Mouse (Mus musculus): ENCODE data around the gene Zer1. TPM values are rescaled to one million over a fixed set of nuclear protein-coding genes. Genes with fewer than 3 reads are reported as not detected.
A peak's percentile ranks its signal among the peaks of the same experiment; 100 is the strongest.

Zer1 gene
- polyA plus RNA-seq, 1 experiment from 2014 or later: 2.6 TPM

GRCm38 (mm10) chr2:30112564-30112963 is 11.8 kb downstream of the Zer1 start:
- no peak for TF ChIP-seq CTCF (IDR thresholded peaks at IDR 0.05; ENCODE audit: low read depth)
- no peak overlapping the region for H3K9ac ChIP-seq (ENCODE audit: low read depth, low read length)
- H3K4me3 ChIP-seq (ENCODE audit: low read depth, low read length): no peak overlapping the region
- H3K27ac ChIP-seq (ENCODE audit: low read depth, low read length): no peak overlapping the region
- no peaks in the 10 kb centered on the region for H3K9me3 ChIP-seq (ENCODE audit: control insufficient read depth)
- H3K36me3 ChIP-seq (ENCODE audit: control insufficient read depth, insufficient read depth): peaks cover 45% of the 10 kb centered on the region
- WGBS: 88% methylated on average over 5 of the region's 5 CpGs
- no peak for ATAC-seq
- H3K4me1 ChIP-seq (replicated peaks; ENCODE audit: control insufficient read depth, insufficient read depth, low read length): no peaks in the 10 kb centered on the region
- no peak overlapping the region for H3K4me2 ChIP-seq (replicated peaks; ENCODE audit: low read depth)
- no peaks in the 10 kb centered on the region for H3K27me3 ChIP-seq (replicated peaks; ENCODE audit: control insufficient read depth, insufficient read depth, low read length)

DNA sequence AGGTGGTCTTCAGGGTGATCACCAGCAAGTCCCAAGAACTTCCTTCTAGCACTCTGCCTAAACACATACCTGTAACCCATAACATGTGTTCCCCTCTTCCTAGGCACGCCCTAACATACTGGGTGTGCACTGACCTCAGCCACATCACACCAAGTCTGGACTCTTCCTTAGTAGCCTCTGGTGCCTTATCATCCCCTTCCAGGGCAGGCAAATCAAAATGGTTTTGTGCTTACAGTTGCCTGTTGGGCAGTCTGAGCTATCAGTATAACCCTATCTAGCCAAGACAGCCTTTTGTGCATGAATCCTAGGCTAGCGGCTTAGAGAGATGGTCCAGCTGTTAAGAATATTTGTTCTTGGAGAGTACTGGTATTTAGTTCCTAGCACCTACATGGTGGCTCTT is 12.9 kb downstream of the Zer1 start:
- H3K4me1 ChIP-seq (replicated peaks; ENCODE audit: control insufficient read depth, insufficient read depth, low read length): no peaks in the 10 kb centered on the region
- peaks cover 45% of the 10 kb centered on the region for H3K36me3 ChIP-seq (ENCODE audit: control insufficient read depth, insufficient read depth)
- no peaks in the 10 kb centered on the region for H3K27me3 ChIP-seq (replicated peaks; ENCODE audit: control insufficient read depth, insufficient read depth, low read length)
- no peak for TF ChIP-seq CTCF (IDR thresholded peaks at IDR 0.05; ENCODE audit: low read depth)
- no peak overlapping the region for H3K4me2 ChIP-seq (replicated peaks; ENCODE audit: low read depth)
- no peak overlapping the region for H3K27ac ChIP-seq (ENCODE audit: low read depth, low read length)
- 92% methylated on average over 2 of the region's 2 CpGs for WGBS
- no peak overlapping the region for H3K9ac ChIP-seq (ENCODE audit: low read depth, low read length)
- ATAC-seq: no peak
- no peaks in the 10 kb centered on the region for H3K9me3 ChIP-seq (ENCODE audit: control insufficient read depth)
- H3K4me3 ChIP-seq (ENCODE audit: low read depth, low read length): no peak overlapping the region

GRCm38 (mm10) chr2:30108260-30108659 is 16.1 kb downstream of the Zer1 start:
- no peaks in the 10 kb centered on the region for H3K9me3 ChIP-seq (ENCODE audit: control insufficient read depth)
- H3K27ac ChIP-seq (ENCODE audit: low read depth, low read length): no peak overlapping the region
- no peak overlapping the region for H3K4me3 ChIP-seq (ENCODE audit: low read depth, low read length)
- 79% methylated on average over 4 of the region's 4 CpGs for WGBS
- H3K9ac ChIP-seq (ENCODE audit: low read depth, low read length): no peak overlapping the region
- ATAC-seq: 0 out of 2 replicates have a peak, but pooled peaks have one; percentile 12
- no peak for TF ChIP-seq CTCF (IDR thresholded peaks at IDR 0.05; ENCODE audit: low read depth)
- H3K4me2 ChIP-seq (replicated peaks; ENCODE audit: low read depth): no peak overlapping the region
- H3K36me3 ChIP-seq (ENCODE audit: control insufficient read depth, insufficient read depth): peaks cover 48% of the 10 kb centered on the region
- no peaks in the 10 kb centered on the region for H3K4me1 ChIP-seq (replicated peaks; ENCODE audit: control insufficient read depth, insufficient read depth, low read length)
- H3K27me3 ChIP-seq (replicated peaks; ENCODE audit: control insufficient read depth, insufficient read depth, low read length): no peaks in the 10 kb centered on the region

DNA sequence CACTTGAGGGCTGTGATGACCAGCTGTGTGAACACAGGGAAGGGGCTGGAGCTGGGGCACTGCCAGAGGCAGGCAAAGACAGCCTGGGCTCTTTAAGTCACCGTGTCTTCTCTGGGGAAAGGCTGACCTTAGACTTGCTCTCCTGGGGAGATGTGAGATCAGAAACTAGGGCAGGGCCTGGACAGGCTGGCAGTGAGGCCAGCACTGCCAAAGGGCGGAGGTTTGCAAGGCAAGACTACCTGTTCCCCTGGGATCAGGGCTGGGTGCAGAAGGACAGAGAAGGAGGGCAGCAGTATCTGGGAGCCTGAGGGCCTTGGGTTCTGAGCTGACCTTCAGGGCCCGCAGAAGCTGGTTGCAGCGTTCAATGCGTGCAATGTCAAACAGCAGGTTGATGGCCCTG is 16.7 kb downstream of the Zer1 start:
- no peak overlapping the region for H3K4me3 ChIP-seq (ENCODE audit: low read depth, low read length)
- H3K27me3 ChIP-seq (replicated peaks; ENCODE audit: control insufficient read depth, insufficient read depth, low read length): no peaks in the 10 kb centered on the region
- no peaks in the 10 kb centered on the region for H3K9me3 ChIP-seq (ENCODE audit: control insufficient read depth)
- no peak overlapping the region for H3K27ac ChIP-seq (ENCODE audit: low read depth, low read length)
- no peak overlapping the region for H3K9ac ChIP-seq (ENCODE audit: low read depth, low read length)
- no peak for TF ChIP-seq CTCF (IDR thresholded peaks at IDR 0.05; ENCODE audit: low read depth)
- no peak overlapping the region for H3K4me2 ChIP-seq (replicated peaks; ENCODE audit: low read depth)
- no peak for ATAC-seq
- no peaks in the 10 kb centered on the region for H3K4me1 ChIP-seq (replicated peaks; ENCODE audit: control insufficient read depth, insufficient read depth, low read length)
- H3K36me3 ChIP-seq (ENCODE audit: control insufficient read depth, insufficient read depth): peaks cover 48% of the 10 kb centered on the region
- WGBS: 98% methylated on average over 5 of the region's 5 CpGs

- no peak; the same call in 1 of the 2 replicates for ATAC-seq
- H3K36me3 ChIP-seq (ENCODE audit: control insufficient read depth, insufficient read depth): peaks cover 54% of the 10 kb centered on the region
- peak; percentile 86 for TF ChIP-seq CTCF (IDR thresholded peaks at IDR 0.05; ENCODE audit: low read depth)
Observed at GRCm38 (mm10) chr2:30106364-30106763, 18.0 kb downstream of the Zer1 start.

DNA sequence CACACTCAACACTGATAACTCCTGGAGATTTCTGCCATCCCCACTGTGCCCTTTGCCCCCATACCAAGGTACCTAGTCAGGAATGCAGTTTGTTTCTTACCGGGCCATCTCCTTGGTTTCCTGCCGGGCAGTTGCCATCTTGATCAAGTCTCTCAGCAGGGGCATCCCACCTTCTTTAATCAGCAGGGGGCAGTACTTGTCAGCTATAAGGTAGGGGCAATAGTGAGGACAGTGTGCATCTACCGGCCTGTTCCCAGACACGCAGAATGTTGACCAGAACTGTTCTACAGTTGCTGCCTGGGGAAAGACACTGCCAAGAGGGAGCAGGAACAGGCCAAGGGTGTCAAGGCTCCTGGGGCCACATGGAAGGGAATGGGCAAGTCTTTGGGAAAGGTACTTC is 24.2 kb downstream of the Zer1 start:
- no peak overlapping the region for H3K9ac ChIP-seq (ENCODE audit: low read depth, low read length)
- no peak overlapping the region for H3K27ac ChIP-seq (ENCODE audit: low read depth, low read length)
- H3K4me2 ChIP-seq (replicated peaks; ENCODE audit: low read depth): no peak overlapping the region
- no peaks in the 10 kb centered on the region for H3K4me1 ChIP-seq (replicated peaks; ENCODE audit: control insufficient read depth, insufficient read depth, low read length)
- H3K4me3 ChIP-seq (ENCODE audit: low read depth, low read length): no peak overlapping the region
- H3K9me3 ChIP-seq (ENCODE audit: control insufficient read depth): no peaks in the 10 kb centered on the region
- 44% methylated on average over 4 of the region's 4 CpGs for WGBS
- peak; percentile 22; the same call in 1 of the 2 replicates for ATAC-seq
- TF ChIP-seq CTCF (IDR thresholded peaks at IDR 0.05; ENCODE audit: low read depth): peak; percentile 50
- peaks cover 54% of the 10 kb centered on the region for H3K36me3 ChIP-seq (ENCODE audit: control insufficient read depth, insufficient read depth)
- H3K27me3 ChIP-seq (replicated peaks; ENCODE audit: control insufficient read depth, insufficient read depth, low read length): no peaks in the 10 kb centered on the region

More at GRCm38 (mm10) chr2:30106364-30106763, 18.0 kb downstream of the Zer1 start:
- H3K9me3 ChIP-seq (ENCODE audit: control insufficient read depth): no peaks in the 10 kb centered on the region
- H3K9ac ChIP-seq (ENCODE audit: low read depth, low read length): no peak overlapping the region
- no peak overlapping the region for H3K4me2 ChIP-seq (replicated peaks; ENCODE audit: low read depth)
- no peaks in the 10 kb centered on the region for H3K27me3 ChIP-seq (replicated peaks; ENCODE audit: control insufficient read depth, insufficient read depth, low read length)
- H3K27ac ChIP-seq (ENCODE audit: low read depth, low read length): no peak overlapping the region
- no peak overlapping the region for H3K4me3 ChIP-seq (ENCODE audit: low read depth, low read length)
- no peaks in the 10 kb centered on the region for H3K4me1 ChIP-seq (replicated peaks; ENCODE audit: control insufficient read depth, insufficient read depth, low read length)

Measured in intestine, postnatal 0 days (tissue).